Mouse (Mus musculus): Measurements from ENCODE around the gene Slc35c1.

- TF ChIP-seq POLR2A (IDR thresholded peaks at IDR 0.05; ENCODE audit: control insufficient read depth, low read depth, low read length) = no peak
- no peak for TF ChIP-seq CTCF (IDR thresholded peaks at IDR 0.05; ENCODE audit: control insufficient read depth, insufficient read depth, insufficient replicate concordance, low read depth, low read length)
These were observed 34.1 kb upstream of the Slc35c1 start for GRCm38 (mm10) chr2:92494423-92494822.
